Mouse (Mus musculus) stomach, postnatal 0 days (tissue): ENCODE data around the gene Mgst2.

Source experiments
- CTCF ChIP-seq: IDR thresholded peaks from 2 replicates; pipeline ENCODE4 v1.5.1; 2016; ENCODE audit warnings: antibody characterized with exemption, low read depth, mild to moderate bottlenecking, moderate library complexity
- EP300 ChIP-seq: optimal IDR thresholded peaks from 2 replicates; pipeline ENCODE3; 2016; ENCODE audit warnings: antibody characterized with exemption

DNA sequence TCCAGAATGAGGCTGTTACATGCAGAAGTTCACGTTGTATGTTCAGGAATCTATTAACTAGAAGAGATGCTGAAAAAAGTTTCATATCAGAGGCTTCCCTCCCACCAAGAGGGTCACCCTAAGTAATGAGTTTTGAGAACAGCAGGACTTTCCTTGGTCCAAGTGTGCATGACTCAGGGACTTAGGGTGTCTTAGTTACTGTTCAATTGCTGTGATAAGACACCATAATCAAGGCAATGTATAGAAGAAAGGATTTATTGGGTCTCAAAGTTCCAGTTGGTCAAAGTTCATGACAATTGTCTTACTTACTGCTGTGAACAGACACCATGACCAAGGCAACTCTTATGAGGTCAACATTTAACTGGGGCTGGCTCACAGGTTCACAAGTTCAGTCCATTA is 10.9 kb downstream of the Mgst2 start:
- TF ChIP-seq CTCF (no peak), EP300 (no peak)
